Mouse (Mus musculus): ENCODE results near the gene Apoe. TPM values are rescaled to one million over a fixed set of nuclear protein-coding genes. Genes with fewer than 3 reads are reported as not detected.
"Not testable (repeated sequence)": the region's sequence is repeated elsewhere in the genome, so short reads cannot be mapped to it uniquely, and the experiment has no call there.

Gene Apoe
- total RNA-seq, 1 experiment from 2014 or later = 6,582 TPM

GRCm38 (mm10) chr7:19695881-19696280, 3.1 kb downstream of the Apoe start:
- ATAC-seq (replicated peaks; ENCODE audit: insufficient number of reproducible peaks, low FRiP score, low TSS enrichment, poor library complexity, severe bottlenecking) = no peak

- ATAC-seq (replicated peaks; ENCODE audit: insufficient number of reproducible peaks, low FRiP score, low TSS enrichment, poor library complexity, severe bottlenecking) = no peak
Measured at GRCm38 (mm10) chr7:19695213-19695594, 3.8 kb downstream of the Apoe start.

GRCm38 (mm10) chr7:19694336-19695212, 4.4 kb downstream of the Apoe start:
- no peak for ATAC-seq (replicated peaks; ENCODE audit: insufficient number of reproducible peaks, low FRiP score, low TSS enrichment, poor library complexity, severe bottlenecking)

GRCm38 (mm10) chr7:19693421-19693820, 5.6 kb downstream of the Apoe start:
- ATAC-seq (replicated peaks; ENCODE audit: insufficient number of reproducible peaks, low FRiP score, low TSS enrichment, poor library complexity, severe bottlenecking) = peak; percentile 60

- ATAC-seq (replicated peaks; ENCODE audit: insufficient number of reproducible peaks, low FRiP score, low TSS enrichment, poor library complexity, severe bottlenecking) = no peak
Measured at GRCm38 (mm10) chr7:19691873-19692865, 6.8 kb downstream of the Apoe start, which contains the start of gene Apoc1. Apoc1 (minus strand) TSS chr7:19692660.

GRCm38 (mm10) chr7:19691434-19691833, 7.6 kb downstream of the Apoe start:
- no peak for ATAC-seq (replicated peaks; ENCODE audit: insufficient number of reproducible peaks, low FRiP score, low TSS enrichment, poor library complexity, severe bottlenecking)

- ATAC-seq (replicated peaks; ENCODE audit: insufficient number of reproducible peaks, low FRiP score, low TSS enrichment, poor library complexity, severe bottlenecking) = no peak
Measured at GRCm38 (mm10) chr7:19690845-19691244, 8.1 kb downstream of the Apoe start.

GRCm38 (mm10) chr7:19688611-19689010, 10.4 kb downstream of the Apoe start:
- no peak for ATAC-seq (replicated peaks; ENCODE audit: insufficient number of reproducible peaks, low FRiP score, low TSS enrichment, poor library complexity, severe bottlenecking)

- ATAC-seq (replicated peaks; ENCODE audit: insufficient number of reproducible peaks, low FRiP score, low TSS enrichment, poor library complexity, severe bottlenecking) = no peak
Measured at GRCm38 (mm10) chr7:19688101-19688500, 10.9 kb downstream of the Apoe start.

GRCm38 (mm10) chr7:19686927-19687583, 11.9 kb downstream of the Apoe start:
- not testable (repeated sequence) for ATAC-seq (replicated peaks; ENCODE audit: insufficient number of reproducible peaks, low FRiP score, low TSS enrichment, poor library complexity, severe bottlenecking)

GRCm38 (mm10) chr7:19686521-19686920, 12.5 kb downstream of the Apoe start:
- no peak for ATAC-seq (replicated peaks; ENCODE audit: insufficient number of reproducible peaks, low FRiP score, low TSS enrichment, poor library complexity, severe bottlenecking)

- ATAC-seq (replicated peaks; ENCODE audit: insufficient number of reproducible peaks, low FRiP score, low TSS enrichment, poor library complexity, severe bottlenecking) = no peak
Measured at GRCm38 (mm10) chr7:19685374-19685773, 13.6 kb downstream of the Apoe start.

GRCm38 (mm10) chr7:19683771-19684201, 15.2 kb downstream of the Apoe start:
- ATAC-seq (replicated peaks; ENCODE audit: insufficient number of reproducible peaks, low FRiP score, low TSS enrichment, poor library complexity, severe bottlenecking) = peak; percentile 86

- no peak for ATAC-seq (replicated peaks; ENCODE audit: insufficient number of reproducible peaks, low FRiP score, low TSS enrichment, poor library complexity, severe bottlenecking)
Measured at GRCm38 (mm10) chr7:19682979-19683378, 16.0 kb downstream of the Apoe start.

- ATAC-seq (replicated peaks; ENCODE audit: insufficient number of reproducible peaks, low FRiP score, low TSS enrichment, poor library complexity, severe bottlenecking) = no peak
Measured at GRCm38 (mm10) chr7:19681202-19681694, 17.7 kb downstream of the Apoe start, which contains the start of the genes Gm44805 and Apoc4. Gm44805 (minus strand) TSS chr7:19681423. Apoc4 (minus strand) TSS chr7:19681479.

- ATAC-seq (replicated peaks; ENCODE audit: insufficient number of reproducible peaks, low FRiP score, low TSS enrichment, poor library complexity, severe bottlenecking) = no peak
Measured at GRCm38 (mm10) chr7:19680702-19681101, 18.3 kb downstream of the Apoe start.

GRCm38 (mm10) chr7:19678901-19679300, 20.1 kb downstream of the Apoe start:
- no peak for ATAC-seq (replicated peaks; ENCODE audit: insufficient number of reproducible peaks, low FRiP score, low TSS enrichment, poor library complexity, severe bottlenecking)

- ATAC-seq (replicated peaks; ENCODE audit: insufficient number of reproducible peaks, low FRiP score, low TSS enrichment, poor library complexity, severe bottlenecking) = no peak
Measured at GRCm38 (mm10) chr7:19677872-19678271, 21.1 kb downstream of the Apoe start, which contains the start of gene Apoc2. Apoc2 (minus strand) TSS chr7:19677941.

All from monocyte, adult 5-6 weeks (primary cell).